Mouse (Mus musculus) fibroblast of lung, adult 2 months (primary cell): Measurements from ENCODE around the gene Cnn1.

Source experiments
- DNase-seq: peaks from one replicate; pipeline ENCODE4 v3.0.0-alpha.2; 2011; ENCODE audit warnings: low read depth

The Cnn1 gene

DNA sequence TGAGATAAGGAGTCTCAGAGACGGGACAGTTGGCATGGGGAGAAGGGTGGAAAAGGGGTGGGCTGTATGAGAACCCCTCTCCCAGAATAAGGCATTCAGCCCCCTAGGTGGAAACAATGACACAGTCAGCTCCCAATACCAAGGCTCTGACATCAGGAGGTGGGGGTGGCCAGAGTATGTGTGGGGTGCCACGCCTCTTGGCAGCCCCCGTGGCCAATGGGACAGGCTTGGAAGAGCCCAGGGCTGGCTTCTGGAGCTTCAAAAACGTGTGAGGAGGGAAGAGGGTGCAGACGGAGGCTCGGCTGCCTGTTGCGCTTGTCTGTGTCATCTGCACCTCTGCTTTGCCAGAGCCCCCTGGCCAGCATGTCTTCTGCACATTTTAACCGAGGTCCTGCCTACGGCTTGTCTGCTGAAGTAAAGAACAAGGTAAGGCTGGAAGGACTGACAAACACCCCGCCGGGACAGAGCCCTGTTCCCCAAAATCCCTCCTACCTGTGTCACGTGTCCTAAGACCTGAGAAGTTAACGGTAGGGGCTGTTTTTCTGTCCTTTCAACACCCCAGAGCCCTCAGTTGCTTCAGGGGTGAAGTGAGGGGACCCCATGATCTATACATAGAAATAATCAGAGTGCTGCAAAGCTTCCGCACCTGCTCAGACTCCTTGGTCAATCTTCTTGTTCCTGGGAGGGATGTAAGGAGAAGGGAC, at the start of gene Cnn1:
TSS of gene Cnn1 (plus strand) at position 224 of the 704 bp plus-strand sequence.
- DNase-seq, result no peak

DNA sequence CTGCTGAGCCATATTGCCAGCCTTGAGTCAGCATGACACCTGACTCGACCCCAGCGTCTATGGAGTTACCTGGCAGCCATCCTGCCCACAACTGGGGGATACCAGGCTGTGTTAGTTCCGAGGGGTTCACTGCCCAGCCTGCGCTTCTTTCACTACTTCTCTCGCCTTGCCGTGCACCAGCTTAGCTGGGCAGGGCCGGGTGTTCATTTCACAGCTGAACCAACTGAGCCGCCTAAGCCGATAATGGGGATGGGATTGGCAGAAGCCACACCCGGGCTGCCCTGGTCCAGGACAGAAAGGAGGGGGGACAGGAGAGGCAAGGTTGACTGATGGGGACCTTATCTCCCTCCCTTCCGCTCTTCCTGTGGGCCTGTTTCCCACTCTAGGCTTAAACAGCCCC, 49.7 kb upstream of the Cnn1 start:
- no peak for DNase-seq

DNA sequence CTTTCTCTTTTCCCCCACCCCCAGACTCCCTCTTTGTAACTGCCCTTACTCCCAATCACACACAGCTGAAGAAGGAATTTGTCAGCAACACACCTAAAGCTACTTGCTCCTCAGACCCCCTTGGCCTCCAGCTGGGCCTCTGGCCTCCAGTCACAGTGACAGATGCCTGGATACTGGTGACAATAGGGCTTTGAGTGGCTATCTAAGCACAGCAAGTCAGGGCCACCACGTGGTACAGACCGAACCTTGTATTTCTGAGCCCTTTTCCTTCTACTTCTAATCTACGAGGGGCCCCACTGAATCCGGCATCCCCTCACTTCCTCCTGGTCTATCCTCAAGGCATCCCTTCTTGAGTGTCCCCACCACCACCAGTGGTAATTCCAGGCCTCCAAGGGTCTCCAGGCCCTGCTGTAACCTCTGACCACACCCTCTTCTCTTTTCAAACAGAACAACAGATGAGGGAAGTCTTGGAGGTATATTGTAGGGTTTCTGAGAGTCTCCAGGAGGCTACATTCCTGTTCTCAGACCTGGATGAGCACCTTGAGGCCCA, 49.2 kb upstream of the Cnn1 start:
- no peak for DNase-seq

DNA sequence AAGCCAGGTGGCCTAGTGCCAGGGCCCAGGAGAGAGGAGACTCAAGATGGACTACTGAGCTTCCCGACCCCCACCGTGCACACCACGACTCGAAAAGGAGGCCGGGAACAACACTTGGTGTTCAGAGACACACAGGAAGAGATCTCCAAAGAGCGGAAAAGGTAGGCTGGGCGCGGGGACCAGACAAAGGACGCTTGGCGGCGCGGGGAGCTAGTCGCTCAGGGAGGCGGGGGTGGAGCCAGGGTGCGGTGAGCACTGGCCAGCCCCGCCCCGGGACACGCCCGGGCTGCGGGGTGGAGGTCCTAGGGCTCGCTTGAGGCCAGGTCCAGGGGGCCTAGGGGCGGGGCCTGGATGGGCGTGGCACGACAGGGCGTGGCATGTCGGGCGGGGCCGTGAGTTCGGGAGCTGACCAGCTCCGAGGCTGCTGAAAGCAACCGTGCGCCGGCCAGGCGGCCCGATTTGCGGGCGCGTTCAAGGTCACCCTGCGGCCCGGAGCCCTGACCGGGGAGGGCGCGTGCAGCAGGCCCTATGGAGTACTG, 48.6 kb upstream of the Cnn1 start:
- DNase-seq, result no peak

DNA sequence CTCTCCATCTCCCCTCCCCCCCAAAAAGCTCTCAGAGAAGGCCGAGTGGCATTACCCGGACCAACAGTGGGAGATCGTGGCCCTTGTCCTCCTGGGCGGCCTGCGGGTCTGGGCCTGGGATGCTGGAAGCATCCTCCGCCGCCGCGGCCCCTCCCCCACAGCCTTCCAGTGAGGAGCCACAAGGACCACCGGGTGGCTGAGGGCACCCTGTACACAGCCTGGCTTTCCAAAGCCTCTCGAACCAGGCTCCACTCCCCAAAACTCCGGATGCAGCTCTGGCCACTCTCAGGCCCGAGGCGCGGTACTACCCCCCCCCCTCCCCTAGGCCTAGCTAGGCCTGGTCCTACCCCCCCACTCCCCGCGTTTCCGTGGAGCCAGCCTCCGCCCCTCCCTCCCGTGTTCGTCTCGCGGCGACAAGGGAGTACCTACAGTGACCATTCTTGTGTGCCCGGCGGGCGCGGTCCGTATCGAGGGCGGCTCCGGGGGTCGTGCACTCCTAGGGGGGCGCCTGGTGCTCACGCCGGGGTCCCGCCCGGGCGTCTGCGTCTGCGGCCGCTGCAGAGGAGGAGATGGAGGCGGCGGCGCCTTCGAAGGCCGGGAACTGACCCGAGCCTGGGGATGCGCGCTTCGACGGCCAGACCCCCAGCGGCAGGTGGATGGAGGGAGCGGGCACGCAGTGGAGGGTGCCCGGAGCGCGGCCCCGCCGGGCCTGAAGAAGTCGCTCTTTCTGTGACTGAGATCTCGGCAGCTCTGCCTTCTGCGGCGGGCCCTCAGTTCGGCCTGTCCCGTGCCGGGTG, 47.7 kb upstream of the Cnn1 start:
- DNase-seq, result no peak

DNA sequence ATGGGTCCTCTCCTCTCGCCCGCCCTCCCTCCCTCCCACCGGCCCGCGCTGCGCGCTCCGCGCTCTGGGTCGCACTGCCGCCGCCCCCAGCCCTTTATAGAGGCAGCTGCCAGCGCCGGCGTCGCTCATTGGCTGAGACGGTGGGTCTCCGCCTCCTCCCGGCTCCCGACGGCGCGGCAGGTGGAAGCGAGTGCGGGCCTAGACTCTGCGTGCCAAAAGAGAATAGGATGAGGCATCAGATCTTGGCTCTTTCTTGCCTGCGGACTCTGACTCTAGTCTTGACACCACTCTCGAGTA, 47.1 kb upstream of the Cnn1 start, which contains the start of gene Elavl3:
TSS of gene Elavl3 (minus strand) at position 66 of the 297 bp plus-strand sequence.
- no peak for DNase-seq

DNA sequence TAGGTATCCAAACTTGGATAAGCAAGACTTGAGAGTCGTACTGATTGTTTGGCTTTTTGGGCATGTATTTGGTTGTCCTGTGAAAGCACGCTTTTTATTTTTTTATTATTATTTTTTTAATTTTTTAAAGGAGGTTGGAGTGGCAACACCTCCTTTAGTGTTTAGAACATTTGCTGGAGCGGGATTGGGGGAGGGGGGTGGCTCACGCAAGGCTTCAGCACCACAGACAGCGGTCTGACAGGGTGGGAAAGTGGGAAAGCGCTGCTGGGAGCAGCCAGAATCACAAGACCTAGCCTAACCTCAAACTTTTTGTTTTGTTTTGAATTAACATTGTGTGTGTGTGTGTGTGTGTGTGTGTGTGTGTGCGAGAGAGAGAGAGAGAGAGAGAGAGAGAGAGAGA, 45.4 kb upstream of the Cnn1 start:
- DNase-seq, result no peak

DNA sequence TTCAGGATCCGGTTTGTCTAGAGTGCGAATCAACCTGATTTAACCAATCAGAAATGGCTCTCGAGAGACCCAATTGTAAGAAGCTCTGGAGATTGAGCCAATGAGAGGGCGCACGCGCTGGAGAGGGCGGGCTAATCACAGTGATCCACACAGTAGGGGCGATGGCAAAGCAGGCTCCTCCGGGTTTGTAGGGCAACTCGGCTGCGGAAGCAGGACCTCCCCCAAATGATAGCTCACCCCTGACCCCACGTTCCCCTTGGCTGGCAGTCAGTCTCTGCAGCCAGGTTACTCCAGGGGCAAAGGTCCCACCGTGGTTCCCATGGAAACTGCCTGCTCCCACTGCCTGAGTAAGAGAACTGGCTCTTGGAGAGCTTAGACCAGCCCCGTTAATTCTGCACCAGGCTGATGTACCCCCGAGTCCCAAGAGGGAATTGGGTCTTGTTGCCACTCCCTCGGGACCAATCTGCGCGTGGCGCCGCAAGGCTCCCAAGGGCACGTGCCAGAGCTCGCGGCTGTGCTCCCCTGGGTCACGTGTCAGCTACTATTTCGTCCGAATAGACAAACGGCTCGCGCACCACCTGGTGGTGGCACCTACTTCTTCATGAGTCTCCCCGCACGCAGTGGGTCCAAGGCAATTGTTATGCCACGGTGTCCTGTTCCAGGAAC, 44.5 kb upstream of the Cnn1 start:
- peak; percentile 40 for DNase-seq

DNA sequence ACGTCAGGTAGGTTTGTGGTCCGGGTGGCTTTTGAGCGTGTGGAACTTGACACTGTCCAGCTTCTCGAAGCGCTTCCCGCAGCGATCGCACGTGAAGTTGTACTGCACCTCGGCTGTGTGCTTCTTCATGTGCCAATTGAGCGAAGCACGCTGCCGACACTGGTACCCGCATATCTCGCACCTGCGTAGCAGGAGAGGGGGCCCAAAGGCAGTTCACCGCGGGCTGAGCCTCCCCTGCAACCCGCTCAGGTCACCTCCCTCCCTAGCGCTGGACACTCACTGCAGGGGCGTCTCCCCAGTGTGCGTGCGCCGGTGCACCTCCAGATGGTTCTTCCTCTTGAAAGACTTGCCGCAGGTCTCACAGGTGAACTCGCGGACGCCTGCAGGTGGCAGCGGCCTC, 43.3 kb upstream of the Cnn1 start:
- no peak for DNase-seq

DNA sequence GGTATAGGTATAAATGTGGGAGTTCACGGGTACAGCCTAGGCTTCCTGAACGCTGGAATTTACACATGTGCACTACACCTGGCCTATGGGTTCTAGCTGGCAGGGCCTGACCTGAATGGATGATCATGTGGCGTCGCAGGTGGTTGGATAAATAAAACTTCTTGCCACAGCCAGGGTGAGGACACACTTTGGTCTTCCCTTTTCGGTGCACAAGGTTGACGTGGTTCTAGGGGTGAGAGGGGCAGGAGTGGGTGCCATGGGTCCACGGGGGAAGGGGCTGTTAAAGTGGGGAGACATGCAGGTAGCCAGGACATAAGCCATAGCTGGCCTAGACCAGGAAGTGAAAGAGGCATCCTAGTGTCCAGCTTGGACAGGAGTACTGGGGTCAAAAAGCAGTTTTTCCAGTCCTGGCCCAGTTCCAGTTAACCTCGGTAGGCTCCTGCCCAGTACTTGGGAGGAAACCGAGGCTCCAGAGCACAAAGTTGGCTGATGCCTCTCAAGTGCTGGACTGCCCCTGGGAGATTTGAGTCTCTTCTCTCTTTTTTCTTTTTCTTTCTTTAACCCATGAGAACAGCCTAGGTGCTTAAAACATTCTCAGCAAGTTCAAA, 42.6 kb upstream of the Cnn1 start:
- no peak for DNase-seq

DNA sequence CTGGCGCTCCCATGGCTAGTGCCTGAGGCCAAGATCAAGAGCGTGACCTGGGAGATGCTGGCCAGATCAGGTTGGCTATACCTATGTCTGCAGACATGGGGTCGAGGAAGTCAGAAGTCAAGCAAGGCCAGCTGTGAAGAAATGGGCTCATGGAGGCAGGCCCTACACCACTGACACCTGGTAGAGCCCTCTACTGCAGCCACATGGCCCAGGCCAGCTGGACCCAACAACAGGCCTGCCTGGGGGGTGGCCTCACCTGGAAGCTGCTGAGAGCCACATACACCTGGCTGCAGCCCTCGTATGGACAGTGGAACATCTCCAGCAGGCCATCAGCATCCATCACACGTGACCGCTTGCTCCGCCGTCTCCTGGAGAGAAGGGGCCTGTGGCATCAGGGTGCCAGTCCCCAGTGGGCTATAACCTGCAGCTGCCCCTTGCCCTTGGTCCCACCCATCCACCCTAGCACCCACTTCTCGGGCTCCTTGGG, 41.9 kb upstream of the Cnn1 start:
- DNase-seq, result no peak

DNA sequence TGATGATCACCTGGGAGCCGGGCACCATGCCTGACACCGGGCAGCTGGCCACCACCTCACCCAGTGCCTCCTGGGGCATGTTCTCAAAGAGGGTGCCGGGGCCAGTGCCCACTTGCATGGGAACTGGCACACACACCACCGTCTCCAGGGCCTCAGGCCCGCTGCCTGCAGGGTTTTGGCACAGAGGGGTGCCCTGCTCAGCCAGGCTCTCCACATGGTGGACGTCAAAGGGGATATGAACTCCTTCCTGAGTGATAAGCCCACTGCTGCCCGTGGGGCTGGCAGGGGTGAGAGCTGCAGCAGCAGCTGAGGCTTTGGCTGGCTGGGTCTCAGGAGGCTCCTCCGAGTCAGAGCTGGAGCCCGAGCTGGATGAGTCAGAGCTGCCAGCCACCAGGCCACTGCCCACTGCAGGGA, 41.0 kb upstream of the Cnn1 start:
- DNase-seq, result peak; percentile 59

DNA sequence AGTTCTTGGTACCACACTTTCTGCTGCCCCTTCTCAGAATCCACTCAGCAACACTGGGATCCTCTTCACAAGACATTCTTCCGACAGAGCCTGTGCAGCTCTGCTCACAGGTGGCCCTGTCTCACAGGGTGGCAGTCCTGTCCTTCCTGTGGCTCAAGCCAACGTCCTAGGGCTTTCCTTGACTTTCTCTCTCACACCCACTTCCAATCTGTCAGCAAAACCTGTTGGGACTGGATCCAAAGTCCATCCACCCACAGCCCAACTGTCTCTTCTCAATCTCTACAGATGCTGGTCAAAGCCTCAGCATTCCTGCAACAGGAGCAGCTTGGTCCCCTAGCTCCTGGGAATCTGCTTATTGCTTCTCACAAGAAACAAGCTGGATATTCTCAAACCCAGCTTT, 37.7 kb upstream of the Cnn1 start:
- no peak for DNase-seq

DNA sequence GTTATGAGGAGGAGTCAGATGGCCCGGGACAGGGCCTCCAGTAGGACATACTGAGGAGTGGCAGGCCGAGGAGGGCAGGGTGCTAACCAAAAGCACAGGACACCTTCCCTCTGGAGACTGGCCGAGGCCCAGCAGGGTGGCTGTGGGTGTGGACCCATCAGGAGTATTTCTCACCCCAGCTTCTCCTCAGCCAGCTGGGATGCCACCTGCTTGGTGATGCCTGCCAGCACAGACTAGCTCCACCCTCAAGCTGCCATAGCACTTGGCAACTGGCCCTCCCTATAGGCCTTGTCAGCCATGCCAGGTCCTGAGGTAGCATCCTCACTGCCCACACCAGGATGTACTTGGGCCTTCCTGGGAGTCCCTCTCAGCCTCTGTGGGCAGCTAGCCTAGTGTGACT, 34.7 kb upstream of the Cnn1 start:
- DNase-seq, result no peak

DNA sequence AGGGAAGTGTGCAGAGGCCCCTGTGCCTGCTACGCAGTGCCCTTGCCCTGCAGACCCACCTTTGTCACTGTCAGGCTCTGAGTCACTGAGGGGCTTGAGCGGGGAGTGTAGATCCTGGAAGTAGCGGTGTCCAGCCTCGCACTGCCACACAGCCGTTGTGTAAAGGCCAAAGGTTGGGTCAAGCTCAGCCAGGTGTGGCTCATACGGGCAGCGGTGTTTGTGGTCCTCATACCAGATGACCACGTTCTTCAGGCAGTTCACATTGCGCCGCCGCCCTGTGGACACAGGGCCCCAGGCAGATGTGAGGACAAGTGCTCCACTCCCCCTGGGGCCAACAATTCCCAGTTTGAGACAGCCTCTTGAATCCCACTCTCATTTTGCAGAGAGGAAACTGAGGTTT, 33.4 kb upstream of the Cnn1 start:
- DNase-seq, result no peak

DNA sequence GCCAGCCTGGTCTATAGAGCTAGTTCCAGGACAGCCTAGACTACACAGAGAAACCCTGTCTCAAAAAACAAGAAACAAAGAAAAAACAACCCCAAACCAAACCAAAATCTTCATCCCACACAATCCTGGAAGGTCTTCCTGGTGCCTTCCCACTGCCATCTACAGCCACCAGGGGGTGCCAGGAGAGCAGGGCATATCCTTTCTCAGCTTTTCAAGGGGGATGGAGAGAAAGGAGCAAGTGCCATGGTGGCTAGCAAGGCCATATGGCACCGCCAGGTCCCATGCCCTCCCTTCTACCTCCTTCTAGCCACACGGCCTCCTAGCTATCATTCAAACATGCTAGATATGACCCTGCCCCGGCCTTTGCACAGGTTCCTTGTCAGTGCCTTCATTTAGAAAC, 32.6 kb upstream of the Cnn1 start:
- no peak for DNase-seq

DNA sequence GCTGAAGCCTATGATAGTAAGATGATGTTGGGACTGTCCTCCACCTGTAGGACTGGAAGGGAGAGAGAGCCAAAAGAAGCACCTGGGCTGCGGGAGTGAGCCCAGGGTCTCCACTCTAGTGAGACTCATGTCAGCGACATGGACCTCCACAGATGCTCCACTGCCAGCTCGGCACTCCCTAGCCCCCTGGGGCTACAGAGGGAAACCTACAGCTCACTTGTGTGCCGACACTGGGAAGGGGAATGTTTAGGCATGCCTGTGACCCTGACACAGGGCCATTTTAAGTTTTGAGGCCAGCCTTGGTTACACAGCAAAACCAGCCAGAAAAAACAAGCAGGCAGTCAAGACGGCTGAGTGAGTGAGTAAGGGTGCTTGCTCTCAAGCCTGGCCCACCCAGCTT, 31.8 kb upstream of the Cnn1 start:
- DNase-seq, result no peak

DNA sequence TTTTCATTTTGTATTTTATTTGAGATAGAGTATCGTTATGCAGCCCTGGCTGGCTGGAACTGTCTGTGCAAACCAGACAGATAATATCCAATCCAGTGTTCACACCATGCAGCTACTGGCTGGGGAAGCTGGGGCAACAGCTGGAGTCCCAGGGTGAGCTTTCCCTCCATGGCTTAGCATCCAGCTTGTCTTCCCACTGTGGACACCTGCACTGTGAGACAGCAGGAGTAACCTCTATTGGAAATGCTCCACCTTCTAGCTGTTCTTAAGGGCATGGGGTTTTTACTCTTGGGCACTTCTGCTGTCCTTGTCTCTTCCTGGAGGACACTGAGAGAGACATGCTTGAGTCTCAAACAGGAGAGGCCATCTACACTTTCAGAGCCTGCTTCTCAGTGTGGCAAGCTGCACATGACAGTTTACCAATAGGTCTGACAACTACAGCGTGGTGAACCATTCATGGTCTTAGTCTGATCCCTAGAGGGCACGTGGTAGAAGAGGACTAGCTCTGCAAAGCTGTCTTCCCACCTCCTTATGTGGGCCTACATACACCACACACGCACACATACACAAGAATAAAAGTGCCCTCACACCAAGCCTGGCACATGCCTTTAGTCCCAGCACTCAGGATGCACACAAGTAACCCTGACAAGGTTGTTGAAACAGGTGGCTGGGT, 29.0 kb upstream of the Cnn1 start:
- no peak for DNase-seq

DNA sequence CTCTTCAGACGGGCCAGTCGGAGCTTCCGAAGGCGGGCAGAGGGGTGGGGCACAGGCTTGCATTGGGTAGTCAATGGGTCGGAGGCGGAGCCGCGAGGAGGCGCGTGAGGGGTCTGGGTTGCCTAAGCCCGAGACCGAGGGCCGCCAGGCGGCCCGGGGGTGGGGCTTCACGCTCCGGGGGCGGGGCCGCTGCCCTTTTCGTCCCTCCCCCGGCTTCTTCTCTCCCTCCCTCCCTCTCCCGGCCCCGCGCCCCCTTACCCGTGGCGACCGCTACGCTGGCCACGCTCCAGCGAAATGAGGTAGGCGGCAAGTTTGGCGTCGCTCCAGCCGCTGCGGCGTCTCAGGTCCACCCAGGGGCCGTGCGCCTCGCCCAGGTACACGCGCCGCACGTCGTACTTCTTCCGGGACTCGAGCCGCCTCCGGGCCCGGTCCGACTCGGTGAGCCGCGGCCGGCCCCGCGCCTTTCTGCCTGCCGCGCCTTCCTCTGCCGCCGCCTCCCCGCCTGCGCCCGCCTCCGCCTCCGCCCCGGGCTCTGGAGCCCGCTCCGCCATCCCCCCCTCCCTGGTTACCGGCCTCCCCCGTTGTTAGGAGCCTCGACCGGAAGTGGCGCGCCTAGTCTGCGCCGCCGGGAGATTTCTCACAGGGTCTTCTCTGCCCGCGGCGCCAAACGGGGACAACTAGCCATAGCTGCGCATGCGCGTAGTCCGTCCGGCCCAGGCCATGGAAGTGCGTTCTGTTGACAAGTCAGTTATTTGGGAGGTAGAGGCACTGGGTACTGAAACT, 28.0 kb upstream of the Cnn1 start, which contains the start of the genes Gm49318 and Zfp653:
TSS of gene Gm49318 (minus strand) at position 469 of the 783 bp plus-strand sequence.
TSS of gene Zfp653 (minus strand) at position 586 of the 783 bp plus-strand sequence.
- DNase-seq, result peak; percentile 94

DNA sequence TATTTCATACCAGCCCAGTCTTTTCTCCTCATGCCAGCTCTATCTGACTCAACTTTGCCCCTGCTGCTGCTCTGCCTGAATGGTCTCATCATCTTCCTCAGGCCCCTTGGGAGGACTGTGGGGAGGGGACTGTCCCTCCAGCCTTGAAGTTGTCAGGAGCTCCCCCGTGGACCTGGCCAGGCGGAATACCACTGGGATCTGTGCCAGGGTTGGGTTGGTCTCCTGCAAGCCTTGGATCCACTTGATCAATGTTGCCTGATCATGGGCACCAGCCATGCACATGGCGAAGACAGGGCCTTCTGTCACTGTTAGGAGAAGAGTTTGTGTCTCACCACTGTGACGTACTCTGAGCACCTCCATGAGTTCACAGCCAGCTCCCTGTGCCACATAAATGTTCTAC, 26.7 kb upstream of the Cnn1 start:
- DNase-seq, result no peak
